Mouse (Mus musculus): Measurements from ENCODE around the gene Olfr1428. TPM values are rescaled to one million over a fixed set of nuclear protein-coding genes. Genes with fewer than 3 reads are reported as not detected.

Gene Olfr1428
- polyA plus RNA-seq (2012; rRNA removed) = not detected in 2 replicates
- not detected in 2 replicates for polyA plus RNA-seq (2014; fragmentation: Nextera tagmentation; extraction: Ambion mirVana)

GRCm38 (mm10) chr19:12115797-12116196, at the start of gene Olfr1428:
Gene Olfr1428, minus strand, starts transcription at chr19:12115897.
- H3K4me3 ChIP-seq (replicated peaks; ENCODE audit: low read length) = no peak within 1 kb of the TSS
- H3K4me1 ChIP-seq (ENCODE audit: control insufficient read depth, insufficient read depth, low read length) = no peaks in the 10 kb centered on the region
- H3K36me3 ChIP-seq (ENCODE audit: control insufficient read depth, insufficient read depth, low read length) = no peaks in the 10 kb centered on the region
- no peak within 1 kb of the TSS for H3K4me2 ChIP-seq (replicated peaks; ENCODE audit: low read depth, low read length, severe bottlenecking)
- H3K27me3 ChIP-seq (ENCODE audit: control insufficient read depth, insufficient read depth, low read length) = no peaks in the 10 kb centered on the region
- no peak within 1 kb of the TSS for H3K27ac ChIP-seq (replicated peaks; ENCODE audit: low read depth, low read length)
- 67% methylated on average over 1 of the region's 1 CpGs for WGBS
- no peaks in the 10 kb centered on the region for H3K9me3 ChIP-seq (ENCODE audit: control insufficient read depth, low read length)
- DNase-seq (ENCODE audit: low spot score) (no peak), ATAC-seq (ENCODE audit: low FRiP score, low read depth) (no peak)
- TF ChIP-seq POLR2A (IDR thresholded peaks at IDR 0.05; ENCODE audit: borderline replicate concordance, extremely low read depth, insufficient read depth, insufficient read length) = no peak
- no peak within 1 kb of the TSS for H3K9ac ChIP-seq (ENCODE audit: low read depth, low read length, severe bottlenecking)

- Histone ChIP-seq H3K36me3 (ENCODE audit: control insufficient read depth, insufficient read depth, low read length) (no peaks in the 10 kb centered on the region), H3K27me3 (ENCODE audit: control insufficient read depth, insufficient read depth, low read length) (no peaks in the 10 kb centered on the region), H3K4me1 (ENCODE audit: control insufficient read depth, insufficient read depth, low read length) (no peaks in the 10 kb centered on the region), H3K4me3 (replicated peaks; ENCODE audit: low read length) (no peak overlapping the region), H3K4me2 (replicated peaks; ENCODE audit: low read depth, low read length, severe bottlenecking) (no peak overlapping the region), H3K9ac (ENCODE audit: low read depth, low read length, severe bottlenecking) (no peak overlapping the region), H3K27ac (replicated peaks; ENCODE audit: low read depth, low read length) (no peak overlapping the region), H3K9me3 (ENCODE audit: control insufficient read depth, low read length) (no peaks in the 10 kb centered on the region)
- TF ChIP-seq POLR2A (IDR thresholded peaks at IDR 0.05; ENCODE audit: borderline replicate concordance, extremely low read depth, insufficient read depth, insufficient read length) = no peak
- no peak for DNase-seq (ENCODE audit: low spot score)
- no peak for ATAC-seq (ENCODE audit: low FRiP score, low read depth)
- WGBS = 84% methylated on average over 3 of the region's 3 CpGs
These were observed 29.8 kb upstream of the Olfr1428 start for GRCm38 (mm10) chr19:12145452-12145851.

GRCm38 (mm10) chr19:12143356-12143755, 27.7 kb upstream of the Olfr1428 start:
- WGBS = 23% methylated on average over 1 of the region's 1 CpGs
- Histone ChIP-seq H3K9ac (ENCODE audit: low read depth, low read length, severe bottlenecking) (no peak overlapping the region), H3K36me3 (ENCODE audit: control insufficient read depth, insufficient read depth, low read length) (no peaks in the 10 kb centered on the region), H3K4me3 (replicated peaks; ENCODE audit: low read length) (no peak overlapping the region), H3K4me2 (replicated peaks; ENCODE audit: low read depth, low read length, severe bottlenecking) (no peak overlapping the region), H3K4me1 (ENCODE audit: control insufficient read depth, insufficient read depth, low read length) (no peaks in the 10 kb centered on the region), H3K9me3 (ENCODE audit: control insufficient read depth, low read length) (no peaks in the 10 kb centered on the region), H3K27me3 (ENCODE audit: control insufficient read depth, insufficient read depth, low read length) (no peaks in the 10 kb centered on the region), H3K27ac (replicated peaks; ENCODE audit: low read depth, low read length) (no peak overlapping the region)
- DNase-seq (ENCODE audit: low spot score) (peak; percentile 17), ATAC-seq (ENCODE audit: low FRiP score, low read depth) (no peak)
- no peak for TF ChIP-seq POLR2A (IDR thresholded peaks at IDR 0.05; ENCODE audit: borderline replicate concordance, extremely low read depth, insufficient read depth, insufficient read length)

- no peaks in the 10 kb centered on the region for H3K9me3 ChIP-seq (ENCODE audit: control insufficient read depth, low read length)
- no peak overlapping the region for H3K4me3 ChIP-seq (replicated peaks; ENCODE audit: low read length)
- no peaks in the 10 kb centered on the region for H3K4me1 ChIP-seq (ENCODE audit: control insufficient read depth, insufficient read depth, low read length)
- H3K4me2 ChIP-seq (replicated peaks; ENCODE audit: low read depth, low read length, severe bottlenecking) = no peak overlapping the region
- no peak overlapping the region for H3K27ac ChIP-seq (replicated peaks; ENCODE audit: low read depth, low read length)
- whole genome bisulfite sequencing = 35% methylated on average over 2 of the region's 2 CpGs
- H3K9ac ChIP-seq (ENCODE audit: low read depth, low read length, severe bottlenecking) = no peak overlapping the region
- no peaks in the 10 kb centered on the region for H3K36me3 ChIP-seq (ENCODE audit: control insufficient read depth, insufficient read depth, low read length)
- H3K27me3 ChIP-seq (ENCODE audit: control insufficient read depth, insufficient read depth, low read length) = no peaks in the 10 kb centered on the region
- no peak for ATAC-seq (ENCODE audit: low FRiP score, low read depth)
- TF ChIP-seq POLR2A (IDR thresholded peaks at IDR 0.05; ENCODE audit: borderline replicate concordance, extremely low read depth, insufficient read depth, insufficient read length) = no peak
- DNase-seq (ENCODE audit: low spot score) = peak; percentile 29
These were observed 18.6 kb upstream of the Olfr1428 start for GRCm38 (mm10) chr19:12134289-12134688.

- Histone ChIP-seq H3K27ac (replicated peaks; ENCODE audit: low read depth, low read length) (no peak within 1 kb of the TSS), H3K9me3 (ENCODE audit: control insufficient read depth, low read length) (no peaks in the 10 kb centered on the region), H3K4me2 (replicated peaks; ENCODE audit: low read depth, low read length, severe bottlenecking) (no peak within 1 kb of the TSS), H3K27me3 (ENCODE audit: control insufficient read depth, insufficient read depth, low read length) (no peaks in the 10 kb centered on the region), H3K4me1 (ENCODE audit: control insufficient read depth, insufficient read depth, low read length) (no peaks in the 10 kb centered on the region), H3K9ac (ENCODE audit: low read depth, low read length, severe bottlenecking) (no peak within 1 kb of the TSS), H3K36me3 (ENCODE audit: control insufficient read depth, insufficient read depth, low read length) (no peaks in the 10 kb centered on the region), H3K4me3 (replicated peaks; ENCODE audit: low read length) (no peak within 1 kb of the TSS)
- TF ChIP-seq POLR2A (IDR thresholded peaks at IDR 0.05; ENCODE audit: borderline replicate concordance, extremely low read depth, insufficient read depth, insufficient read length) = no peak
- ATAC-seq (ENCODE audit: low FRiP score, low read depth) (no peak), DNase-seq (ENCODE audit: low spot score) (no peak)
- WGBS = 63% methylated on average over 3 of the region's 3 CpGs
These were observed 7.4 kb upstream of the Olfr1428 start, which contains the start of gene Olfr76 for GRCm38 (mm10) chr19:12123103-12123502. Gene Olfr76, minus strand, starts transcription at chr19:12123203.

GRCm38 (mm10) chr19:12116464-12116863, 767 bp upstream of the Olfr1428 start:
- no peaks in the 10 kb centered on the region for H3K4me1 ChIP-seq (ENCODE audit: control insufficient read depth, insufficient read depth, low read length)
- no peak for TF ChIP-seq POLR2A (IDR thresholded peaks at IDR 0.05; ENCODE audit: borderline replicate concordance, extremely low read depth, insufficient read depth, insufficient read length)
- no peak overlapping the region for H3K27ac ChIP-seq (replicated peaks; ENCODE audit: low read depth, low read length)
- H3K9ac ChIP-seq (ENCODE audit: low read depth, low read length, severe bottlenecking) = no peak overlapping the region
- DNase-seq (ENCODE audit: low spot score) (no peak), ATAC-seq (ENCODE audit: low FRiP score, low read depth) (no peak)
- H3K36me3 ChIP-seq (ENCODE audit: control insufficient read depth, insufficient read depth, low read length) = no peaks in the 10 kb centered on the region
- no peak overlapping the region for H3K4me2 ChIP-seq (replicated peaks; ENCODE audit: low read depth, low read length, severe bottlenecking)
- no peaks in the 10 kb centered on the region for H3K9me3 ChIP-seq (ENCODE audit: control insufficient read depth, low read length)
- WGBS = 94% methylated on average over 3 of the region's 3 CpGs
- H3K4me3 ChIP-seq (replicated peaks; ENCODE audit: low read length) = no peak overlapping the region
- H3K27me3 ChIP-seq (ENCODE audit: control insufficient read depth, insufficient read depth, low read length) = no peaks in the 10 kb centered on the region
